Mouse (Mus musculus) common myeloid progenitor, adult 5-6 weeks (primary cell): ENCODE measurements around the gene Pds5a. TPM values are rescaled to one million over a fixed set of nuclear protein-coding genes. Genes with fewer than 3 reads are reported as not detected.

Source experiments
- ATAC-seq: replicated peaks from 2 replicates; pipeline ENCODE4 v1.8.0; 2016; ENCODE audit warnings: low read depth, mild to moderate bottlenecking, moderate TSS enrichment, inconsistent platforms; ENCODE audit not compliant: poor library complexity, severe bottlenecking
- total RNA-seq: library from RNA; stranded (forward); fragments of 200-1000, 187-1606 nt; gene quantifications from 2 replicates; pipeline ENCODE4 v1.2.3, GENCODE M21; 2017

Pds5a gene
- total RNA-seq, 1 experiment from 2014 or later, result 296 TPM

- ATAC-seq, result no peak
Observed at GRCm38 (mm10) chr5:65586291-65586690, 111.8 kb downstream of the Pds5a start.

- no peak for ATAC-seq
Observed at GRCm38 (mm10) chr5:65578545-65578944, 119.5 kb downstream of the Pds5a start.

DNA sequence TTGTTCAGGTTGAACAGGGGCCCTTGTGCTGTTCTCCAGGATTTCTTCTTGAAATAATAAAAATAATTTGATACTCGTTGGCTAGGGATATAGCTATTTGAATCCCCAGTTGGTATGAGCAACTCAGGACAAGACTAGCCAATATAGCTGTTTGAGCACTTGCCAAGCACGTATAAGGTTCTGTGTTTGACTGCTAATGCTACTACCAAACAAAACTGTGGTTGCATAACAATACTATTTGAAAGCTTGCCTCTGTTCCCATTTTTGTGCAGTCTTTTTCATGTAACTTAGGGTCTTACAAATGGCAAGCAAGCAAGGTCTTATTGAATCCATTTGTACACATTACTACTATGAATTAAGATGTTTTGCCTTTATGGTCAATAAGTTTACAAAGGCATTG lies 122.2 kb downstream of the Pds5a start:
- ATAC-seq, result no peak

GRCm38 (mm10) chr5:65574876-65575275 lies 123.2 kb downstream of the Pds5a start:
- ATAC-seq, result no peak

- no peak for ATAC-seq
Observed at GRCm38 (mm10) chr5:65565486-65565885, 132.6 kb downstream of the Pds5a start.

DNA sequence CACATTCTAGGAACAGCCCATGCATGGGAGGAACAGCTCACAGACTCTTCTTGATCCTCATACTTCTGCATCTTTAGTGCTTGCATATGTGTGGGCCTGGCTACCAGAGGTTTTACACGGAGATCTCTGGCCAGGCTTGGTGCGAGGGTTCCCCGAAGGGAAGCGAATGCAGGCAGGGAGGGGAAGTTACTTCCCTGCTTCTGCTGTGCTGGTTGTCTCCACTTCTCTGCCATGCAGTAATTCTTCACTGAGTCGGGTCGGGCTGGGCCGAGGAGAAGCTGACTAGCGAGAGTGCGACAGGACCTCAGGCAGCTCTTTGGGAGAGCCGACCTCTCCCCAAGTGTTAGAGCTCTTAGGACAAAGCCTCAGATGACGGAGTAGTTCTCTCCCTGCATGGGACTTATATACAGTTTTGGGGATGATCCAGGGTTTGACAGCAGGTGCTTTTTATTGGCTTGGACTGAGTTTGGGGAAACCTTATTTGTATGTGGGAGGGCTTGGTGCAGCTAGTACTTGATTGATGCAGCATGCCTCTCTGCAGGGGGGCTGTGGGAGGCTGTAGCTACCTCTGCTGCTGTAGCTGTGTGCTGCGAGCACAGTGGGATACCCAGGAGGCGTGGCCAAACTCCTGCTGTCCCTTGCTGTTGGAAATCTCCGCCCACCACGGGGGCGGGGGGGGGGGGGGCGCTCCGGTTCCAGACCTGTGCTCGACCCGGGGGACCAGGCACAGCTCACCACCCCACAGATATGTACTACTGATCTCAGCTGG lies 136.8 kb downstream of the Pds5a start:
- 0 out of 2 replicates have a peak, but pooled peaks have one; percentile 15 for ATAC-seq

DNA sequence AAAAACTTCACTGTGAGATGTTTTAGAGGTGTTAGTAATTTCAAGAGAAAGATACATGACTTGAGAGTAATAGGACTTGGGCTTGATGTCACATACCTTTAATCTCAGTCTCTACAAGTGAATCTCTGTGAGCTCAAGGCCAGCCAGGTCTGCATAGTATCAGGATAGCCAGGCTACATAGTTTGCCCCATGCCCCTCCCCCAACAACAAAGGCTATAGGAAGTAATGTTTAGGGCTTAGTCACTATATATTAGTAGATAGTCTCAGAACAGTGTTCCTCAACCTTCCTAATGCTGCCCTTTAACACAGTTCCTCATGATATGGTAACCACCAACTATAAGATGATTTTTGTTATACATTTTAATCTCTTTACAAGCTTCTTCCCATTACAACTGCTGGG lies 141.0 kb downstream of the Pds5a start:
- no peak for ATAC-seq

Other genes starting within 250 kb of the Pds5a start
- not detected in 2 replicates for gene Gm43552, start 205.4 kb downstream of the Pds5a start, total RNA-seq
- gene Smim14, start 161.1 kb downstream of the Pds5a start, total RNA-seq, result 76.0 and 83.0 TPM in 2 replicates
- gene Ube2k, start 161.0 kb downstream of the Pds5a start, total RNA-seq, result 48.2 and 49.6 TPM in 2 replicates
- gene N4bp2, start 65.2 kb upstream of the Pds5a start, total RNA-seq, result 49.1 and 67.5 TPM in 2 replicates
- 33.6 and 46.6 TPM in 2 replicates for gene Rhoh, start 162.9 kb upstream of the Pds5a start, total RNA-seq
- gene Chrna9, start 236.6 kb upstream of the Pds5a start, total RNA-seq, result not detected in 2 replicates